Mouse (Mus musculus) kidney, adult 9 months (tissue): ENCODE results near the gene Surf2.

ENCODE experiments used
- DNase-seq: peaks from one replicate; pipeline ENCODE4 v3.0.0; 2022

Gene Surf2

DNA sequence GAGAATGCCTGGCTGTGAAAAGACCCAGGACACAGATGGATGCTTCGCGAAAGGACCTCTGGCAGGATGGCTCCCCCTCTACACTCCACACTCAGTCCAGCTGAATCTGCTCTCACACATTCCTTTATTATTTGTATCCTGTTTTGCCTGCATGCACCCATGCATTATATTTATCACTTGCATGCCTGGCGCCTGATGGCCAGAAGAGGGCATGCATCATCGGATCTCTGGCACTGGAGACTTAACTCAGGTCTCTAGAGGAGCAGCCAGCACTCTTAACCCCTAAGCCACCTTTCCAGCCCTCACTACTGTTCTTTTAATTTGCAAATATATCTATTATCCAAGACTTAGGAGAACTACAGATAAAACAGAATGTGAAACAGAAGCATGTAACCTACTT lies 44.6 kb downstream of the Surf2 start:
- DNase-seq: peak; percentile 43

DNA sequence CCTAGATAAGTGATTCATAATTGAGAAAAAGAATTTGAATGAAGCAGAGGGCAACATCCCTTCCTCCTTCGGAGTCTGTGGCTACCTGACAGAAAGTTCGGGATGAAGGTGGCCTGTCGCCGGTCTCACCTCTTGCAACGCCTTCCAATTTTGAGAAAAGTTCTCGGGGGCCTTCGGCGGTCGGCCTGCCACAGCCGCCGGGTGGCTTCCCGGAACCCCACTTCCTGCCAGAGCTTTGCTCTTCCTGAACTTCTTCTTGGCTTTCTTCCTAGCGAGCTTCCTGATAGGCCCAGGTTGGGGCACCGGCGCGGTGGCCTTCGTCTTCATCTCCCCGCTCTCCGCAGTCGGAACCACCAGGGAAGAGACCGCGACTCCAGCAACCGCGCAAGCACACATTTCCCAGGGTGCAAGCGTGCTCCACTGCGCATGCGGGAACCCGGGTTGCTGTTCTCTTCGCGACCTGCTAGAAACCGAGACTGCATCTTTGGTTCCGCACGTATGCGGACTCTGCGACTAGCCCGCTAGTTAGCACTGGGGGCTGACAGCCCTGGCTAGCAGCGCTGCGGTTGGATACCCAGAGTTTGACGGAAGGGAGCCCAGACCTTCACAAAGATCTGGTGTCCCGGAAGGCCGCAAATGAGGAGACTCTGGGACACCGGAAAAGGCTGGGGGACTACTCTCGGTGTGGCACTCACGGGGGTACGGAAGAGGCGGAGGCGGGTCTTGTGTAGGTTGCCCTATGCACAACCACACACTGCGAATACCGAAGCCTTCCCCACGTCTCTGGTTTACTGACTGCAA lies 48.0 kb downstream of the Surf2 start, which contains the start of gene Rexo4:
Rexo4 (minus strand) TSS at position 464 of the 801 bp plus-strand sequence.
- peak; percentile 94 for DNase-seq

DNA sequence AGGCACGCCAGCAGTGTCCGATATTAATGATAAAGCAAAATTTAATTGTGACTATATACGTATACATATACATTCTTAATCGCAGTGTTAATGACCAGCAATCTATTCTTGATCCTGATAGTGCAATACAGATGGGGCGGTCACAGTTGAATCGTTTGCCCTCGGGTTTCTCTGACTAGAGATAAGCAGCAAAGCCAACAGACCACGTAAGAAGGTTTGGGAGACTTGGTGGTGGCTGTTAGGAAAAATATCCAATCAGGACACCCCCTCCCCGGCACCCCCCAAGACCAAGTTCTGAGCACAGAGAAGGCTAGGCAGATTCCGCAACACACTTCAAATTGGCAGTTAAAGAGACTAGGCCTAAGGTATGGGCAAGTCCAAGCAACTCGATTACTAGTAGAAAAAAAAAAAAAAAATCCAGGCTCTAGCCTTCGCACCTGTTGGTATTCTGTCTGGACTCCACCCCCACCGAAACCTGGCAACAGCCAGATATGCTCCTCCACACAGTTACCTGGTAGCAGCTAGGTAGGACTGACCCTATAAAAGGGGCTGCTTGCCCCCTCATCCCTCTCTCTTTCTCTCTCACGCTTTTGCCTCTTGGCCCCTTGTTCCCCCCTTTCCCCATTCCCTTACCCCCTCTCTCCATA lies 48.7 kb downstream of the Surf2 start:
- no peak for DNase-seq

DNA sequence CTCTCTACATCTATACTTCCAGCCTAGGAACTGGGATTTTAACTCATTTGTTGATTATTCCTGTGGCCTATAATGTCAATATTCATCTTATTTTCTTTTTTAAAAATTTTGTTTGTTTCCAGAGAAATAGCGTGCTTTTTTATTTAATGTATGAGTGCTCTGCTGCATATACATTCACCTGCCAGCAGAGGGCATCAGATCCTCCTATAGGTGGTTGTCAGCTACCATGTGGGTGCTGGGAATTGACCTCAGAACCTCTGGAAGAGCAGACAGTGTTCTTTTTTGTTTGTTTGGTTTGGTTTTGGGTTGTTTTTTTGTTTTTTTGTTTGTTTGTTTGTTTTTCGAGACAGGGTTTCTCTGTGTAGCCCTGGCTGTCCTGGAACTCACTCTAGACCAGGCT lies 51.1 kb downstream of the Surf2 start:
- DNase-seq: no peak
